Mouse (Mus musculus) thymus, adult 2 months (tissue): ENCODE results near the gene Hs3st3a1.

Source experiments
- CTCF ChIP-seq: fragments of 200-500 bp; IDR thresholded peaks from 2 replicates; pipeline ENCODE4 v1.5.1; 2012; ENCODE audit warnings: mild to moderate bottlenecking, control low read depth, low read length, moderate library complexity, borderline replicate concordance; ENCODE audit not compliant: control insufficient read depth, poor library complexity, insufficient read depth; ENCODE audit errors: extremely low read depth
- POLR2A ChIP-seq: fragments of 200-500 bp; IDR thresholded peaks from 2 replicates; pipeline ENCODE4 v1.6.1; 2012; ENCODE audit warnings: mild to moderate bottlenecking, low read length, control low read depth, moderate library complexity; ENCODE audit not compliant: control insufficient read depth, poor library complexity, insufficient read depth; ENCODE audit errors: extremely low read depth

- TF ChIP-seq CTCF (no peak), POLR2A (no peak)
Observed at GRCm38 (mm10) chr11:64495935-64496334, 60.8 kb downstream of the Hs3st3a1 start.
